Mouse (Mus musculus): ENCODE data around the gene Mob1a.

GRCm38 (mm10) chr6:83352666-83353410 lies 27.0 kb downstream of the Mob1a start:
- TF ChIP-seq CTCF (IDR thresholded peaks at IDR 0.05; ENCODE audit: extremely low read depth, insufficient read length, insufficient replicate concordance, low read depth, low read length) (no peak), POLR2A (IDR thresholded peaks at IDR 0.05; ENCODE audit: low read depth, low read length) (no peak)
